Mouse (Mus musculus): Measurements from ENCODE around the gene Efhc2. TPM values are rescaled to one million over a fixed set of nuclear protein-coding genes. Genes with fewer than 3 reads are reported as not detected.
A peak's percentile ranks its signal among the peaks of the same experiment; 100 is the strongest.

The Efhc2 gene
- polyA plus RNA-seq (2016; fragmentation: Nextera tagmentation; extraction: Ambion mirVana): 0.24 and 0.40 TPM in 2 replicates

DNA sequence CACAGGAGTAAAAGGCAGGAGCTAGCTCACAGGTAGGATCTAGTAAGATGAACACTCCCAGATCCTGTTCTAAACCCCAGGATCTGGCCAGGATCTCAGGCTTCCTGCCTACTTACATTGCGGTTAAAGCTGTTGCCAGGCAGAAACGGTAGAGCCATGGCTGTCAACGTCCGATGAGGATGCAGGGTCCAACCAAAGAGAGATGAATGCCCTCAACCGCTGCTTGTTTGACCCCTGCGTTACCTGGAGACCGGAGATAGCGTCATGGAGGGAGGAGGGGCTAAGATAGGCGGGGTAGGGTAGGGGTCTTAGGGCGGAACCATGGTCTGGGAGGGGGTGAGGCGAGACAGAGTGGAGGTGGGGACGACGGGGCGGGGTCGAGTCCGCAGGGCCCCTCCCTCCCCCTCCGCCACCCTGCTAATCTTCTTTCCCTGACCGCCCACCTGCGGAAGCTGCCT lies at the start of gene Efhc2:
Efhc2 (minus strand) TSS at position 243 of the 458 bp plus-strand sequence.
- Histone ChIP-seq H3K4me1 (no peaks in the 10 kb centered on the region), H3K4me2 (peak within 1 kb of the TSS; percentile 57), H3K9me3 (no peaks in the 10 kb centered on the region), H3K27me3 (no peaks in the 10 kb centered on the region), H3K4me3 (replicated peaks) (peak within 1 kb of the TSS; percentile 36), H3K36me3 (replicated peaks) (no peaks in the 10 kb centered on the region), H3K9ac (no peak within 1 kb of the TSS), H3K27ac (no peak within 1 kb of the TSS)
- ATAC-seq (ENCODE audit: low FRiP score): peak; percentile 55; the same call in 1 of the 2 replicates
- WGBS: 18% methylated on average over 13 of the region's 19 CpGs

DNA sequence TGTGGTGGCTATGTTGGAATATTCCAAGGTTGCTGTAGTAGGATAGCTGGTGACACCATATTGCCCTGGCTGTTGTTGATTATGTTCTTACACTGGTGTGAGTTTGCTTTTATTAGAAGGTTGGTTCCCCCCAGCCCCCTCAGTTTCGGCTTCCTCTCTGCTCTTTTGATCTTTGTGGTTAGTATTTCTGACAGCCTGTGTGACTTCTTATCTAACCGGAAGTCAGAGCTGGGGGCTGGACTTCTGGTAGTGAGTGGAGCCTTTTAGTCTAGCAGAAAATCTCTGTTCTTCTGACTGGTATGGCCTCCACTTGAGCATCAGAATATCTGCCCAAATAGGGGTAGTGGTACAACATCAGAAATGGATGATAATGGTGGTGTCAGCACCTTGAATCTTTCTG lies 45.9 kb upstream of the Efhc2 start:
- no peaks in the 10 kb centered on the region for H3K27me3 ChIP-seq
- H3K4me1 ChIP-seq: no peaks in the 10 kb centered on the region
- H3K4me3 ChIP-seq (replicated peaks): no peak overlapping the region
- no peaks in the 10 kb centered on the region for H3K36me3 ChIP-seq (replicated peaks)
- WGBS: 64% methylated on average over 2 of the region's 2 CpGs
- H3K9ac ChIP-seq: no peak overlapping the region
- H3K27ac ChIP-seq: no peak overlapping the region
- H3K9me3 ChIP-seq: no peaks in the 10 kb centered on the region
- no peak for ATAC-seq (ENCODE audit: low FRiP score)
- no peak overlapping the region for H3K4me2 ChIP-seq

DNA sequence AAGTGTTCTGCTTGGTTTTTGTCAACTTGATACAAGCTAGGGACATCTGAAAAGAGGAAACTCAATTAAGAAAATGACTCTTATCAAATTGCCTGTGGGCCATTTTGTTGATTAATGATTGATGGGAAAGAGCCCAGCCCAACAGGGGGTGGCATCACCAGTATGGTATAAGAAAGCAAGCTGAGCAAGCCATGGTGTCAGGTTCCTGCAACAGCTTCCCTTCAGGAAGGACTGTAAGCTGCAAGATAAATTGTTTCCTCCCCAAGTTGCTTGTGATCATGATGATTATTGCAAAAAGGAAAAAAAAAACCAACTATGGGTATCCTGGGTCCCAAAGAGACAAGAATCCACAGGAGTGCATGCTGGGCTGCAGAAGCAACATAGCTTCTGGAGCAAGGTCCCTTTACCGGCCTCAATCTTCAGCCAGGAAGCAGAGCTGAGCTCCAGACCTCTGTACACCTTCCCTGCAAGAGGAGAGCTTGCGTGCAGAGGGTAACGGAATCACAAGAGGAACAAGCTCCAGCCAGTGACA lies 18.8 kb downstream of the Efhc2 start:
- Histone ChIP-seq H3K4me1 (no peaks in the 10 kb centered on the region), H3K27me3 (no peaks in the 10 kb centered on the region), H3K27ac (no peak overlapping the region), H3K9ac (no peak overlapping the region), H3K4me2 (no peak overlapping the region), H3K36me3 (replicated peaks) (no peaks in the 10 kb centered on the region), H3K4me3 (replicated peaks) (no peak overlapping the region), H3K9me3 (no peaks in the 10 kb centered on the region)
- 86% methylated on average over 3 of the region's 3 CpGs for WGBS
- ATAC-seq (ENCODE audit: low FRiP score): no peak

DNA sequence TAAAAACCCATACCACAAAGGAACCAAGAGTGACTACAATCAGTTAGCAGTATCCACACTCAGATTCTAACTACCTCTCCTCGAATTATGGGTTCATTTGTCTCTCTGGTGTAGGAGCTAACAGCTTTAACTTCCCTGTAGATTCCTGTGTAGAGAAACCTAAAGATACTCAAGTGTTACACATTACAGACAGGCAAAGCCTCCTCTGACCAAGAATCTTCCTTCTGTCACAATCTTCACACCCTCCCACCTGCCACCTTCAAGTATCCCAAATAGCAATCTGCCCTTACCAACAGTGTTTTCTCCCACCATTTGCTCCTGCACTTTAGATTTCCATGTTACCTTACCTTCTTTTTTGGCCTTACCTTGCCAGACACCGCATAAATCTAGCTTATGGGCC lies 35.3 kb downstream of the Efhc2 start:
- 82% methylated on average over 2 of the region's 2 CpGs for WGBS
- no peaks in the 10 kb centered on the region for H3K36me3 ChIP-seq (replicated peaks)
- ATAC-seq (ENCODE audit: low FRiP score): no peak

DNA sequence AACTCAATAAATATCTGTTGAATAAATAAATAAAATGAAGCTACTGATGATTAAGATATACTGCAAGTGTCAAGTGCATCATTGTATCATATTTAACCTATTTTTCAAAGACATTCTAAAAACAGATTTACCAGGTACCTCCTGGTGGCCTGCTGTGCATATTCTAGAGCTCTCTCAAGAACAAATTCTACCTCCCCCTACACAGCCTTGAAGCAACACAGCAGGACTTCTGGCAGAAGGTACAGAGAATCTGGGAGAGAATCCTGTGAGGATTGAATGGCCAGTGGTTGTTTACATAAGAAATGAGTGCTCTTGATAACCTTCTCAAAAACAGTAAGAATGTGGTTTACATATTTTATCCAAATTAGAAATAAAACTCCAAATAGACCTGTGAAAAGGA lies 94.0 kb downstream of the Efhc2 start:
- no peaks in the 10 kb centered on the region for H3K9me3 ChIP-seq

More for the DNA sequence above, 35.3 kb downstream of the Efhc2 start:
- Histone ChIP-seq H3K9ac (no peak overlapping the region), H3K4me2 (no peak overlapping the region), H3K4me3 (replicated peaks) (no peak overlapping the region), H3K27ac (no peak overlapping the region), H3K9me3 (no peaks in the 10 kb centered on the region), H3K4me1 (no peaks in the 10 kb centered on the region), H3K27me3 (no peaks in the 10 kb centered on the region)

DNA sequence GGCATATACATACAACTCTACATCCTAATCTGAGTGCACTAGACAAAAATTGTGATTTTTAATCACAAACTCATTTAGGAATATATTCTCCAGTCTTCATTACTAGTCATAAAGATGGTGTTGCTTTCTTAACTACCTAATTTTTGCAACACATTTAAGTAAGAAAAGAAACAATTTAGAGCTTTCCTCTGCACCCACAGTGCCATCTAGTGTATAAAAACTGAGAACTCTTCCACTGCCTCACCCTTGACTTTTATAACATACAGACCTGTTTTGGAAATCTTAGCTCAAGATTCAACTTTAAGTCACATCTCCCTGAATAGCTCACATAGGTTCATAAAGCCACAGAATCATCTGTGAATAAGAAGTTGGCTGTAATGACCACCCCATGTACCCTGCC lies 101.7 kb downstream of the Efhc2 start:
- Histone ChIP-seq H3K27ac (no peak overlapping the region), H3K27me3 (no peaks in the 10 kb centered on the region), H3K9me3 (no peaks in the 10 kb centered on the region), H3K4me2 (no peak overlapping the region), H3K9ac (no peak overlapping the region), H3K4me1 (no peaks in the 10 kb centered on the region), H3K4me3 (replicated peaks) (no peak overlapping the region), H3K36me3 (replicated peaks) (no peaks in the 10 kb centered on the region)
- no peak for ATAC-seq (ENCODE audit: low FRiP score)

More for the DNA sequence above, 94.0 kb downstream of the Efhc2 start:
- Histone ChIP-seq H3K27me3 (no peaks in the 10 kb centered on the region), H3K4me3 (replicated peaks) (no peak overlapping the region), H3K4me2 (no peak overlapping the region), H3K4me1 (no peaks in the 10 kb centered on the region), H3K36me3 (replicated peaks) (no peaks in the 10 kb centered on the region), H3K27ac (no peak overlapping the region), H3K9ac (no peak overlapping the region)
- ATAC-seq (ENCODE audit: low FRiP score): no peak

DNA sequence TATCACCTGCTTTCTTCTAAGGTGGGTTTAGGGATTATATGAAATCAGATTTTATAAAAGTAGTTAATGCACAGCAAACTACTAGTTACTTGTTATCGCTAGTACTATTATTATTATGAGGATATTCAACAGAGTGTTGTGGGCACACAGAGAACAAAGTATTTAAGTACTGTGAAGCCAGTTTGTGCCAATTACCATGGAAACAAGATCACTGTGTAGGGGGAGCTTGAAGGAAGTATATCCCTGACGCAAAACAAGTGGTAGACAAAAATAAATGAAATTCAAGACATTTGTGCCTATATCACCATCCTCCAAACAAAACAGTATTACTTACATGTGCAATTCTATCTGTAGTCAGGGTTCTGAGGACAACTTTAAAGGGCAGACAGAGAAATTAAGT lies 105.7 kb downstream of the Efhc2 start:
- Histone ChIP-seq H3K27me3 (no peaks in the 10 kb centered on the region), H3K4me1 (no peaks in the 10 kb centered on the region), H3K4me2 (no peak overlapping the region), H3K36me3 (replicated peaks) (no peaks in the 10 kb centered on the region), H3K27ac (no peak overlapping the region), H3K4me3 (replicated peaks) (no peak overlapping the region), H3K9me3 (no peaks in the 10 kb centered on the region), H3K9ac (no peak overlapping the region)
- no peak for ATAC-seq (ENCODE audit: low FRiP score)
- WGBS: 80% methylated on average over 2 of the region's 2 CpGs

DNA sequence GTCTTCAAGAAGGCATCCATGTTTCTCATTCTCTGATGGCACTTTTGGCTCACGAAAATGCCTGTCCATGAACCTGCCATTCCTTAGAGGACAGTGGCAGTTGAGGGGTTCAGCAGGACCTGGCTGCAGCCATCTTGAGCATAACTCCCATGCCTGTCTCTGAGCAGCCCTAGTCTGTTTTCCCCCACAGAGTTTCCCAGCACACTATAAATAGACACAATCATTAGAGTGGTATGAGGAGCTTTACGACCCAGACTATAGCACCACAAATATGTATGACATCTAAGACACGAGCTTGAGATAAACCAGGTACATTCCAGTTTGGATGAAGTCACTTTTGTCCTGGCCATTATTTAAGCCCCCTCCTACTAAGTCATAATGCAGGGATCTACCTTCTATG lies 143.4 kb downstream of the Efhc2 start:
- H3K36me3 ChIP-seq (replicated peaks): no peaks in the 10 kb centered on the region
- no peak for ATAC-seq (ENCODE audit: low FRiP score)
- no peak overlapping the region for H3K4me2 ChIP-seq
- H3K9me3 ChIP-seq: no peaks in the 10 kb centered on the region
- WGBS: 81% methylated on average over 3 of the region's 3 CpGs
- no peak overlapping the region for H3K27ac ChIP-seq
- H3K27me3 ChIP-seq: no peaks in the 10 kb centered on the region
- no peak overlapping the region for H3K9ac ChIP-seq
- no peaks in the 10 kb centered on the region for H3K4me1 ChIP-seq
- H3K4me3 ChIP-seq (replicated peaks): no peak overlapping the region

DNA sequence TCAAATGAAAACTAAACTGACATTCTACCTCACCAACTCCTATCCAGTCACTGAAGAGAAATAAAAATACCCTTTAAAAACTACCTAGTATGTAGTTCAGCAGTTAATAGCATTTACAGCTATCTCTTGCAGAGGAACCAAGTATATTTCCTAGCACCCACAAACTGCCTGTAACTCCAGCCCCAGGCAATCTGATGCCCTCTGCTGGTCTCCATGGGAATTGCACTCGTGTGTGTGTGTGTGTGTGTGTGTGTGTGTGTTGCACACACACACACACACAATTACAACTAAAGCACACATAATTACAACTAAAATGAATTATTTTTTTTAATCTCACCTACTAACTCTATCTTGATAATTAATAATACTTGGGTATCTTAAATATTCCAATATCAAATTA lies 153.5 kb downstream of the Efhc2 start:
- Histone ChIP-seq H3K36me3 (replicated peaks) (no peaks in the 10 kb centered on the region), H3K27me3 (no peaks in the 10 kb centered on the region), H3K27ac (no peak overlapping the region), H3K4me2 (no peak overlapping the region), H3K4me3 (replicated peaks) (no peak overlapping the region), H3K4me1 (no peaks in the 10 kb centered on the region), H3K9me3 (no peaks in the 10 kb centered on the region), H3K9ac (no peak overlapping the region)
- 50% methylated on average over 1 of the region's 1 CpGs for WGBS
- no peak for ATAC-seq (ENCODE audit: low FRiP score)

Measured in forebrain, embryonic 12.5 days (tissue).